Mouse (Mus musculus) mature B cell (primary cell): Measurements from ENCODE around the gene Ccr2.
"Not testable (repeated sequence)": the region's sequence is repeated elsewhere in the genome, so short reads cannot be mapped to it uniquely, and the experiment has no call there.

Experiments
- in situ Hi-C: fragments of 300-500 bp; cut with MboI; formaldehyde crosslinking; loops from 2 replicates; pipeline ENCODE4 v1.14.3; 2019

The Ccr2 gene

GRCm38 (mm10) chr9:124101723-124102122 lies at the start of gene Ccr2:
Ccr2 (plus strand) TSS chr9:124101950.
- in situ Hi-C loops: no loop called here

GRCm38 (mm10) chr9:124053532-124053931 lies 48.2 kb upstream of the Ccr2 start:
- in situ Hi-C loops: no loop called here

- in situ Hi-C loops: no loop called here
Measured at GRCm38 (mm10) chr9:124056158-124056709, 45.5 kb upstream of the Ccr2 start.

- in situ Hi-C loops: no loop called here
Measured at GRCm38 (mm10) chr9:124059660-124060352, 41.9 kb upstream of the Ccr2 start.

GRCm38 (mm10) chr9:124061474-124062432 lies 40.0 kb upstream of the Ccr2 start:
- in situ Hi-C loops: not testable (repeated sequence)

- in situ Hi-C loops: no loop called here
Measured at GRCm38 (mm10) chr9:124066572-124067103, 35.1 kb upstream of the Ccr2 start.

GRCm38 (mm10) chr9:124068098-124069058 lies 33.4 kb upstream of the Ccr2 start:
- in situ Hi-C loops: no loop called here

- in situ Hi-C loops: no loop called here
Measured at GRCm38 (mm10) chr9:124071506-124071905, 30.2 kb upstream of the Ccr2 start.

GRCm38 (mm10) chr9:124079803-124080202 lies 21.9 kb upstream of the Ccr2 start:
- in situ Hi-C loops: no loop called here

- in situ Hi-C loops: not testable (repeated sequence)
Measured at GRCm38 (mm10) chr9:124080471-124080870, 21.3 kb upstream of the Ccr2 start.

- in situ Hi-C loops: no loop called here
Measured at GRCm38 (mm10) chr9:124090441-124090840, 11.3 kb upstream of the Ccr2 start.

GRCm38 (mm10) chr9:124099127-124099526 lies 2.6 kb upstream of the Ccr2 start:
- in situ Hi-C loops: no loop called here

- in situ Hi-C loops: no loop called here
Measured at GRCm38 (mm10) chr9:124100357-124100756, 1.4 kb upstream of the Ccr2 start.

GRCm38 (mm10) chr9:124103199-124103598 lies 1.4 kb downstream of the Ccr2 start:
- in situ Hi-C loops: no loop called here

- in situ Hi-C loops: no loop called here
Measured at GRCm38 (mm10) chr9:124105196-124105595, 3.4 kb downstream of the Ccr2 start.

GRCm38 (mm10) chr9:124107232-124107631 lies 5.5 kb downstream of the Ccr2 start:
- in situ Hi-C loops: no loop called here

GRCm38 (mm10) chr9:124108356-124109127 lies 6.8 kb downstream of the Ccr2 start:
- in situ Hi-C loops: no loop called here

GRCm38 (mm10) chr9:124111997-124112396 lies 10.2 kb downstream of the Ccr2 start:
- in situ Hi-C loops: no loop called here

GRCm38 (mm10) chr9:124112591-124113239 lies 11.0 kb downstream of the Ccr2 start:
- in situ Hi-C loops: no loop called here

GRCm38 (mm10) chr9:124113777-124114176 lies 12.0 kb downstream of the Ccr2 start:
- in situ Hi-C loops: no loop called here
